Mouse (Mus musculus): ENCODE measurements around the gene Gm26938.

- TF ChIP-seq POLR2A (IDR thresholded peaks at IDR 0.05; ENCODE audit: borderline replicate concordance, extremely low read depth, low read depth, low read length) (no peak), CTCF (IDR thresholded peaks at IDR 0.05; ENCODE audit: insufficient read depth, low read length) (no peak)
Observed at GRCm38 (mm10) chr5:139860328-139861104, 34.3 kb upstream of the Gm26938 start.

Measured in lung, adult 2 months (tissue).